Mouse (Mus musculus): ENCODE data around the gene Col4a4. TPM values are rescaled to one million over a fixed set of nuclear protein-coding genes. Genes with fewer than 3 reads are reported as not detected.
A peak's percentile ranks its signal among the peaks of the same experiment; 100 is the strongest.

Gene Col4a4
- polyA plus RNA-seq, 1 experiment from 2014 or later, result 12.7 TPM

DNA sequence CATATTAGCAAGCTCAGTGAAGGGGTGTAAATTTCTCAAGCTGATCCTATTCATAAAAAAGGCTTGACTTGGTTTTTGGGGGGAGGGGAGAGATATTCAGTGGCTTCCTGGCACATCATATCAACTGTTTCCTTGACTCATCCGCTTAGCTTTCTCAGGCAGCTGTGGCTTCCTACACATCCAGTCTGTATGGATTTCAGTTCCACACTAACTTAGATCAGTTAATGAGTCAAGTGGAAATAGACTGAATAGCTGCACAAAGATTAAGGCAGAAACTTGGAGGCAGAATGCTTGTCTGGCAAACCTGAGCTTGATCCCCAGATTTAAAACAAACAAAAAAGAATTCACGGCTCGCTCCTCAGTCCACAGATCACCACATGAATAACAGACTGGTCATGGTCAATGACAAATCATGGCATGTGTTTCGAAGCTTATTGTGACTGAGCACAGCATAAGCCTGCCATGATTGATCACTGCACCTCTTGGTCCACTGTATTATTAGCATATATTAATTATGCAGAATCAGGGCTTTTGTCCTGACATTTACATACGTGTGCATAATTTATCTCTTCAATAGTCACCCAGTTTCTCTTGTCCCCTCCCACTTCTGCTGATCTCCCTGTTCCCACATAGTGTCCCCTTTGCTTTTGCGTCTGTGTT is 50.0 kb downstream of the Col4a4 start:
- Histone ChIP-seq H3K9ac (no peak overlapping the region), H3K27me3 (no peaks in the 10 kb centered on the region), H3K27ac (no peak overlapping the region), H3K4me2 (no peak overlapping the region), H3K9me3 (no peaks in the 10 kb centered on the region), H3K36me3 (no peaks in the 10 kb centered on the region), H3K4me1 (peaks cover 3% of the 10 kb centered on the region; the same call in 1 of the 2 replicates), H3K4me3 (no peak overlapping the region)
- WGBS, result 53% methylated on average over 6 of the region's 6 CpGs
- no peak for ATAC-seq (ENCODE audit: borderline replicate concordance, extremely low read depth, low FRiP score, low TSS enrichment)

DNA sequence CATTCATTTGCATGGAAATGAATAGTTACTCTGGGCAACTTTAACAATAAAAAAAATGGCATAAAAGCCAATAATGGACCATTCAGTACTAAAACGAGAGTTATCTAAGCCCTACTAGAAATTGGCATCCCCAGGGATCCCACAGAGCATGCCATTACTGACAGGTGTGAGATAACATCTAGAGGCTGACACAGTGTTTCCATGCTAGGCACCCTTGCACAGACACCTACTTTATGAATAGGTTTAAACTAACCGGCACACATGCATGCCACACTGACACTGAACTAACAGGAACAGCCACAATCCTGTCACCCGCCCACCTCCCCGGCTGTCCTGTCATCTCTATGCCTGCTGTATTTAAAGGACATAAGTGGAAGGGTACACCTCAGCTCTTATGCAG is 58.7 kb downstream of the Col4a4 start:
- H3K27me3 ChIP-seq, result no peaks in the 10 kb centered on the region
- H3K27ac ChIP-seq, result no peak overlapping the region
- H3K36me3 ChIP-seq, result no peaks in the 10 kb centered on the region
- H3K4me2 ChIP-seq, result no peak overlapping the region
- 59% methylated on average over 4 of the region's 4 CpGs for WGBS
- ATAC-seq (ENCODE audit: borderline replicate concordance, extremely low read depth, low FRiP score, low TSS enrichment), result no peak
- H3K4me1 ChIP-seq, result no peaks in the 10 kb centered on the region
- no peak overlapping the region for H3K4me3 ChIP-seq
- H3K9ac ChIP-seq, result no peak overlapping the region
- no peaks in the 10 kb centered on the region for H3K9me3 ChIP-seq

DNA sequence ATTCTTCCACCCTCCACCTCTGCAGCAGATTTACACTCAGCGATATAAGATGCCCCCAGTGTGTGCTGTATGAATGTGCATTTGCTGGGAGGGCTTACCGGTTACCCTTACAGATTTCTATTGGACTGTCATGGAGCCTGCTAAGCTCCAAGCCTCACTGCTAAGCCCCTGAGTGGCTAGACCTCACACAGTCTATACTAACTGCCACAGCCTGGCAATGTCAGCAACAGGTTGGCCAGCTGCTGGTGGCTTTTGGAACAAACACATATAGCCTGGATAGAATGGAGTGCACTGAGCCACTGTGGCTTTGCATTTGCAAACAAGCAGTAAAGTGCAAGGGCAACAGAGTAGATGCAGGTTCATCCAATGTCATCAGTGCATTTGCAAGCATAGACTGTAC is 94.7 kb downstream of the Col4a4 start:
- no peaks in the 10 kb centered on the region for H3K27me3 ChIP-seq
- no peaks in the 10 kb centered on the region for H3K9me3 ChIP-seq
- H3K27ac ChIP-seq, result no peak overlapping the region
- H3K4me2 ChIP-seq, result no peak overlapping the region
- no peak overlapping the region for H3K9ac ChIP-seq
- no peaks in the 10 kb centered on the region for H3K4me1 ChIP-seq
- WGBS, result 66% methylated on average over 2 of the region's 2 CpGs
- no peak overlapping the region for H3K4me3 ChIP-seq
- ATAC-seq (ENCODE audit: borderline replicate concordance, extremely low read depth, low FRiP score, low TSS enrichment), result no peak
- H3K36me3 ChIP-seq, result no peaks in the 10 kb centered on the region

DNA sequence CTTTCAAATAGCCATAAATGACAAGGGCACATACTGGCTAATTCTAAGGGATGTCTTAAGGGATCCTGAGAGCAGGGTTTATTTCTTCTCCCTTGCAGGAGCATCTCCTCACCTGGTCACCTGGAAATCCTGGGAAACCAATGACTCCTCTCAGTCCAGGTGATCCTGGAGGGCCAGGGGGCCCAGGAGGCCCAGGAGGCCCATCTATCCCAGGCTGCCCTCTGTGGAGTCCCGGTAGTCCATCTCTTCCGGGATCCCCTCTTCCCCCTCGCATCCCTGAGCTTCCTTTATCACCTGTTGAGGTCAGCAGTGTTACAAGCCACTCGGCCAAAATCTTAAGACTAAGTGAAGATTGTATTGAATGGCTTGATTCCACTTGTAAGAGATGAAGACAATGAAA is 100.3 kb downstream of the Col4a4 start:
- H3K27me3 ChIP-seq, result no peaks in the 10 kb centered on the region
- H3K36me3 ChIP-seq, result no peaks in the 10 kb centered on the region
- H3K4me1 ChIP-seq, result no peaks in the 10 kb centered on the region
- H3K4me3 ChIP-seq, result no peak overlapping the region
- no peak overlapping the region for H3K27ac ChIP-seq
- no peak overlapping the region for H3K9ac ChIP-seq
- H3K4me2 ChIP-seq, result no peak overlapping the region
- no peaks in the 10 kb centered on the region for H3K9me3 ChIP-seq
- 69% methylated on average over 4 of the region's 4 CpGs for WGBS
- ATAC-seq (ENCODE audit: borderline replicate concordance, extremely low read depth, low FRiP score, low TSS enrichment), result no peak

DNA sequence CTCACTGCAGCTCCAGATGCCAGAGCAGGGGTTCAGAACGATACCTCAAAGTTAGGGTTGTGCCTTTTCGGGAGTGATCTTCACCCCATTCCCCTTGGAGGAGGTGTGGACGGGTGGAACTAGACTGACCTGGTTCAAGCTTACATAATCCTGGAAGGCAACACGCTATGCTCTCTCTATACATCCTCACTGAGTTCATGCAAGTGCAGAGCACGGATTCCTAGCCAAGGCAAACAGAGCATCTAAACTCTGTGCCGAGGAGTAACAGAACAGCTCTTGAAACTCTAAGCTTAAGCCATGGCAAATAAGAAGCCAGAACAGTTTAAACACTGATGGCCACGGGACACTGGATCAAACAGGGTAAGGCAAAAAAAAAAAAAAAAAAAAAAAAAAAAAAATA is 104.3 kb downstream of the Col4a4 start:
- Histone ChIP-seq H3K4me2 (no peak overlapping the region), H3K9ac (no peak overlapping the region), H3K36me3 (no peaks in the 10 kb centered on the region), H3K4me3 (no peak overlapping the region), H3K27ac (no peak overlapping the region), H3K4me1 (no peaks in the 10 kb centered on the region), H3K27me3 (no peaks in the 10 kb centered on the region), H3K9me3 (no peaks in the 10 kb centered on the region)
- ATAC-seq (ENCODE audit: borderline replicate concordance, extremely low read depth, low FRiP score, low TSS enrichment), result no peak
- 52% methylated on average over 7 of the region's 7 CpGs for WGBS

DNA sequence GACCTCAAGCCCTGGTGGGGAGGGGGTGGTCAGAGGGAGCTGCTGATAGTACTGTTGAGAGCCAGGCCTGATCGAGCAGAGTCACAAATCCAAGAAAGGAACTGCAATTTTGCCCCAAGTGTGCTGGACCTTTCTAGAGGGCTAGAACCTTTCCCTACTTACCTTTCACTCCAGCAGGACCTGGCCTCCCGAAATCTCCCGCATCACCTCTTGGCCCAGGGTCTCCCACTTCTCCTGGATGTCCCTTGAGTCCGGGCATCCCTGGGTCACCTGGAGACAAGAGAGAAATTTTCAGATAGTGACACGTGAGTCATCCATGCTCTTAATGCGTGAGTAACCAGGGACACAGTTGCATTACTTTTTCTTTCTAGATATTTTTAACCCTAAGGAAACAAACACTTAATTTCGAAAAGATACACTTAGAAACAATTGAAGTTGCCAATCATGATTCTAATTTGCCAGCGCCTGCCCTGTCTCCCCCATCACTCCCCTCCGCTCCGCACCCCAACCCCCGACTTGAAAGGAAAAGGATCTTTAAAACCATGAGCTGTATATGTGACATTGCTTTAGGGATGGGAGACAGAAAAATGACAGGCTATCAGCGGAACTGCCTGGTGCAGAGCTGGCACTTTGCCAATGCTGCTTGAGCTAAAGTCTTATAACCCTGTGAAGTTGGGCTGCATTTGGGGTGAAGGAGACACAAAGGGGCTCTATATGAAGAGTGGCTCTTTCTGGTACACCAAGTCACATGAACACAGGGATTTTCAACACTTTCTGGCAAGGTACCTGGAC is 106.8 kb downstream of the Col4a4 start:
- no peak overlapping the region for H3K27ac ChIP-seq
- ATAC-seq (ENCODE audit: borderline replicate concordance, extremely low read depth, low FRiP score, low TSS enrichment), result no peak
- WGBS, result 73% methylated on average over 12 of the region's 12 CpGs
- no peaks in the 10 kb centered on the region for H3K36me3 ChIP-seq
- H3K9me3 ChIP-seq, result no peaks in the 10 kb centered on the region
- no peak overlapping the region for H3K4me3 ChIP-seq
- peaks cover 10% of the 10 kb centered on the region; the same call in 1 of the 2 replicates for H3K4me1 ChIP-seq
- no peak overlapping the region for H3K9ac ChIP-seq
- H3K27me3 ChIP-seq, result no peaks in the 10 kb centered on the region
- no peak overlapping the region for H3K4me2 ChIP-seq

DNA sequence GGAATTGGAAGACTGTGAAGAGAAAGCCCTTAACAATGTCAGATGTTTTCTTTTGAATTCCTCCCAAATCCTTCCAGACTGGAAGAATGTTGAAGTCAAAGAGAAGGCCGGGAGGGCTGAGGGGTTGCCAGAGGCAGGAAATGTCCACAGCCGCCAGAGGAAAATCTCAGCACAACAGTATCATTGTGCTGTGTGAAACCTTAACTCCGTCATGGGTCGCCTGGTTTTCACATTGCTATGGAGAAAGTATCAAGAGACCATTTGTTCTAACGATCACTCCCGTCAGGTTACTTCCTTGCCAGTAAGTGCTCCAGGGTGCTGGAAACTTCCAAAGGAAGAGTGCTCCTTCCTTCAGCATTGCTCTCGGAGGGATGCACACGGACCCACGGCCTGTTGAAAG is 109.9 kb downstream of the Col4a4 start:
- Histone ChIP-seq H3K27me3 (no peaks in the 10 kb centered on the region), H3K27ac (peak overlapping the region; percentile 59; the same call in 1 of the 2 replicates), H3K4me2 (no peak overlapping the region), H3K9me3 (no peaks in the 10 kb centered on the region), H3K4me3 (no peak overlapping the region), H3K4me1 (peaks cover 10% of the 10 kb centered on the region; the same call in 1 of the 2 replicates), H3K9ac (no peak overlapping the region), H3K36me3 (no peaks in the 10 kb centered on the region)
- no peak for ATAC-seq (ENCODE audit: borderline replicate concordance, extremely low read depth, low FRiP score, low TSS enrichment)
- 25% methylated on average over 9 of the region's 9 CpGs for whole genome bisulfite sequencing

DNA sequence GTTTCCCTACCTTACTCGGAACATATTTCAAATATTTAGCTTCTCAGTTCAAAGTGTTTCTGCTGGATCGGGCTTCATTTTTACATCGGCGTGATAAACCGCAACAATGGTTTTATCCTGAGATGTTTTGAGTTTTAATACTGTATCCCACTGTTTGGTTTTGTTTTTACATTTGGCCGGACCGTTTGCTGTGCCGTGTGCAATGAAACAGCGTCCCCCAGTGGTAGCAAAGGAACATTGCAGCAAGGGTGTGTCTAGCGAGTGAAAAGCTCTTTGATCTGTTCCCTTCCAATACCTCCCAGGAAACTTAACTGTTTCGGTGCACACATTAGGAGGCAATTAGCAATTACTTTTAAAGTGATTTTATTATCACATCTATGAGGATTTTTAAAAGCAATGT is 110.4 kb downstream of the Col4a4 start:
- 36% methylated on average over 11 of the region's 11 CpGs for WGBS
- peak overlapping the region; percentile 15; the same call in 1 of the 2 replicates for H3K4me2 ChIP-seq

DNA sequence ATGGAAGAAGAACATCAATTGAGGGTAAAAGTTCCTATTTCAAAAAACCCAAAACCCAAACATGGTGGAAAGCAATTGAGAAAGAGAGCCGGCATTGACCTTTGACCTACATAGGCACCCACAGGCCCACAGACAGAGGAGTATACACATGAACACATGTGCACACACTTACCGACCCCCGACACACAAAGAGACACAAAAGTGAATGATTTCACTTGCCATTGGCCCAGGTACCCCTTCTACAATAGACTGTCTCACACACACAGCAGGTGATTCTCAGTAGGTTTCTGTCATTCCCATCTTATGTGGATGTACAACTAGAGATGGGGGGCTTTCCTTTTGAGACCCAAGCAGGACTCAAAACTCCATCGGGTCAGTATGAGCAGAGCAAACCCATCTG is 110.8 kb downstream of the Col4a4 start:
- peaks cover 10% of the 10 kb centered on the region; the same call in 1 of the 2 replicates for H3K4me1 ChIP-seq
- WGBS, result 73% methylated on average over 4 of the region's 4 CpGs
- no peak overlapping the region for H3K27ac ChIP-seq
- H3K36me3 ChIP-seq, result no peaks in the 10 kb centered on the region
- H3K9me3 ChIP-seq, result no peaks in the 10 kb centered on the region
- peak overlapping the region; percentile 15; the same call in 1 of the 2 replicates for H3K4me2 ChIP-seq
- H3K4me3 ChIP-seq, result no peak overlapping the region
- no peak for ATAC-seq (ENCODE audit: borderline replicate concordance, extremely low read depth, low FRiP score, low TSS enrichment)
- no peak overlapping the region for H3K9ac ChIP-seq
- H3K27me3 ChIP-seq, result no peaks in the 10 kb centered on the region

More for the DNA sequence above, 110.4 kb downstream of the Col4a4 start:
- Histone ChIP-seq H3K4me1 (peaks cover 10% of the 10 kb centered on the region; the same call in 1 of the 2 replicates), H3K9me3 (no peaks in the 10 kb centered on the region), H3K27ac (no peak overlapping the region; the same call in 1 of the 2 replicates), H3K4me3 (no peak overlapping the region), H3K36me3 (no peaks in the 10 kb centered on the region), H3K9ac (no peak overlapping the region), H3K27me3 (no peaks in the 10 kb centered on the region)
- ATAC-seq (ENCODE audit: borderline replicate concordance, extremely low read depth, low FRiP score, low TSS enrichment), result no peak

DNA sequence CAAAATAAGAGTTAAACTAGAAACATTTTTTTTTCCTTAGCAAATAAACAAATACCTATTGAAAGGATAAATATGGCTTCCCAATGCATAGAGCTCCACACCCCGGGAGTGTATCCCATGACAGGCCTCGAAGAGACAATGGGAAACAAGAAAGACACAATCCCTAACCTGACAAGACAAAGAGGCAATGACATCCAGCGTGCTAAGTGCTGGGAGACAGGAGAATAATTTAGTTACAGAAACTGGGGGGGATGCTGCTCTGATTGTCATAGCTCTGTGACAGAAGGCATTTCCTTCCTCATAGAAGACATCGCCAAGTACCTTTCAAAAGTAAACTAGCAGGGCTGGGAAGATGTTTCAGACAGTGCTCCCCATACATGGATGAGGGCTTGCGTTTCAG is 111.4 kb downstream of the Col4a4 start:
- Histone ChIP-seq H3K27ac (no peak overlapping the region), H3K4me3 (no peak overlapping the region), H3K4me2 (no peak overlapping the region), H3K36me3 (no peaks in the 10 kb centered on the region), H3K9me3 (no peaks in the 10 kb centered on the region), H3K27me3 (no peaks in the 10 kb centered on the region), H3K4me1 (peaks cover 10% of the 10 kb centered on the region; the same call in 1 of the 2 replicates), H3K9ac (no peak overlapping the region)
- 83% methylated on average over 5 of the region's 5 CpGs for WGBS
- ATAC-seq (ENCODE audit: borderline replicate concordance, extremely low read depth, low FRiP score, low TSS enrichment), result no peak

DNA sequence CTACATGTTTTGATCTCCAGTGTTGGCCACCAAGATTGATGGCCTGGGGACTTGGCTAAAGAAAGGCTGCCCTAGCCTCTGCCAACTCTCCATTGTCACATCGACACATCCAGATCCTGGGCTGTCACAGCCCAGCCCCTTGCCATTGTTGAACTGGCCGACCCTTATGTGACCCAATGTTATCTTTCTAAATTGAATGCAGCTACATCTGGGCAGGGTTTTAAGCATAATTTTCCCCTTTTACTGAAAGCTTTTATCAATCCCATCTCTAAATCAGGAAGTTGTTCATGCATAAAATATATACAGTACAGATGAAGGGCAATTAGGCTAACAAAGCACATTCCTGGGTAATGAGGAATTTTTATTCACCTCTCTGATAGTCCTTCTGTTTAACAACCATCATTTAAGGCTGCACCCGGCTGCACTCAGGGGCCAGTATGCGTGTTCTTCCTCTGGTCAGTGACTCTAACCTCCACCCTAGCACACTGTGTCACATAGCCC is 112.1 kb downstream of the Col4a4 start:
- H3K4me3 ChIP-seq, result no peak overlapping the region
- H3K9ac ChIP-seq, result no peak overlapping the region
- no peak overlapping the region for H3K27ac ChIP-seq
- ATAC-seq (ENCODE audit: borderline replicate concordance, extremely low read depth, low FRiP score, low TSS enrichment), result no peak
- H3K4me1 ChIP-seq, result peaks cover 10% of the 10 kb centered on the region; the same call in 1 of the 2 replicates
- H3K36me3 ChIP-seq, result no peaks in the 10 kb centered on the region
- H3K27me3 ChIP-seq, result no peaks in the 10 kb centered on the region
- H3K4me2 ChIP-seq, result no peak overlapping the region
- H3K9me3 ChIP-seq, result no peaks in the 10 kb centered on the region
- WGBS, result 35% methylated on average over 4 of the region's 4 CpGs

DNA sequence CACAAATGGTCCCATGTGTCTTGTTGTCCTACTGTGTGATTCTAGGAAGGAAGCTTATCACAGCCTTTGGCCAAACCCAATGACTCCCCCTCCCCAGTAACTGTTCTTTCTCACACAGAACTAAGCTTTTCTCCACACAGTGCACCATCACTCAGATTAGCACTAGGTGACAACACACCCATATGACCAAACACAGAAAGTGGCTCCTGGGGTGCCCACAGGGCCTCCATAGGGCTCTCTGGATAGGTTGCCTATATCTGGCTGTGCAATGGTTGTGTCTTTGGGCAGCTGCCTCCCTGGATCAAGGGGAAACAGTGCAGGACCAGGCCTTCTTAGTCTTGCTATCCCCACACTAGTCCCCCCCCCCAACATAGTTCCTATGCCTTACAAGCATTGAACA is 113.2 kb downstream of the Col4a4 start:
- no peak for ATAC-seq (ENCODE audit: borderline replicate concordance, extremely low read depth, low FRiP score, low TSS enrichment)
- Histone ChIP-seq H3K4me1 (peaks cover 10% of the 10 kb centered on the region; the same call in 1 of the 2 replicates), H3K27ac (no peak overlapping the region), H3K4me3 (no peak overlapping the region), H3K36me3 (no peaks in the 10 kb centered on the region), H3K9ac (no peak overlapping the region), H3K9me3 (no peaks in the 10 kb centered on the region), H3K4me2 (no peak overlapping the region), H3K27me3 (no peaks in the 10 kb centered on the region)
